Mouse (Mus musculus): ENCODE data around the gene Nudt5. TPM values are rescaled to one million over a fixed set of nuclear protein-coding genes. Genes with fewer than 3 reads are reported as not detected.

Nudt5 gene
- total and polyA plus RNA-seq, 2 experiments from 2014 or later, result 12.2 to 14.8 TPM

- Histone ChIP-seq H3K9ac (no peak overlapping the region), H3K27me3 (ENCODE audit: insufficient read depth, low read length) (no peaks in the 10 kb centered on the region), H3K9me3 (ENCODE audit: low read length) (no peaks in the 10 kb centered on the region), H3K36me3 (ENCODE audit: insufficient read depth) (peaks cover 34% of the 10 kb centered on the region), H3K4me1 (ENCODE audit: insufficient read depth) (no peaks in the 10 kb centered on the region), H3K4me2 (ENCODE audit: low read depth) (no peak overlapping the region), H3K4me3 (ENCODE audit: low read depth, low read length) (no peak overlapping the region), H3K27ac (ENCODE audit: low read depth, low read length) (no peak overlapping the region)
- DNase-seq (no peak), ATAC-seq (no peak)
- TF ChIP-seq CTCF (IDR thresholded peaks at IDR 0.05; ENCODE audit: low read depth), result no peak
- WGBS, result 80% methylated on average over 2 of the region's 2 CpGs
These were observed 22.9 kb downstream of the Nudt5 start for GRCm38 (mm10) chr2:5867681-5868080.

- peaks cover 36% of the 10 kb centered on the region for H3K36me3 ChIP-seq (ENCODE audit: insufficient read depth)
- no peak overlapping the region for H3K4me3 ChIP-seq (ENCODE audit: low read depth, low read length)
- TF ChIP-seq CTCF (IDR thresholded peaks at IDR 0.05; ENCODE audit: low read depth), result no peak
- H3K27ac ChIP-seq (ENCODE audit: low read depth, low read length), result no peak overlapping the region
- no peak overlapping the region for H3K9ac ChIP-seq
- H3K9me3 ChIP-seq (ENCODE audit: low read length), result no peaks in the 10 kb centered on the region
- no peaks in the 10 kb centered on the region for H3K27me3 ChIP-seq (ENCODE audit: insufficient read depth, low read length)
- H3K4me1 ChIP-seq (ENCODE audit: insufficient read depth), result no peaks in the 10 kb centered on the region
- DNase-seq, result no peak
- H3K4me2 ChIP-seq (ENCODE audit: low read depth), result no peak overlapping the region
- WGBS, result 93% methylated on average over 5 of the region's 5 CpGs
- no peak for ATAC-seq
These were observed 24.9 kb downstream of the Nudt5 start for GRCm38 (mm10) chr2:5869746-5870145.

- H3K4me1 ChIP-seq (ENCODE audit: insufficient read depth), result no peaks in the 10 kb centered on the region
- no peaks in the 10 kb centered on the region for H3K9me3 ChIP-seq (ENCODE audit: low read length)
- H3K4me2 ChIP-seq (ENCODE audit: low read depth), result no peak overlapping the region
- no peak for DNase-seq
- H3K27me3 ChIP-seq (ENCODE audit: insufficient read depth, low read length), result no peaks in the 10 kb centered on the region
- no peak for ATAC-seq
- H3K9ac ChIP-seq, result no peak overlapping the region
- peaks cover 52% of the 10 kb centered on the region for H3K36me3 ChIP-seq (ENCODE audit: insufficient read depth)
- TF ChIP-seq CTCF (IDR thresholded peaks at IDR 0.05; ENCODE audit: low read depth), result no peak
- no peak overlapping the region for H3K4me3 ChIP-seq (ENCODE audit: low read depth, low read length)
- WGBS, result 79% methylated on average over 3 of the region's 3 CpGs
- no peak overlapping the region for H3K27ac ChIP-seq (ENCODE audit: low read depth, low read length)
These were observed 32.6 kb downstream of the Nudt5 start for GRCm38 (mm10) chr2:5877446-5877845.

- no peak for TF ChIP-seq CTCF (IDR thresholded peaks at IDR 0.05; ENCODE audit: low read depth)
- Histone ChIP-seq H3K4me2 (ENCODE audit: low read depth) (no peak overlapping the region), H3K9ac (no peak overlapping the region), H3K36me3 (ENCODE audit: insufficient read depth) (peaks cover 39% of the 10 kb centered on the region), H3K4me3 (ENCODE audit: low read depth, low read length) (no peak overlapping the region), H3K27ac (ENCODE audit: low read depth, low read length) (no peak overlapping the region), H3K27me3 (ENCODE audit: insufficient read depth, low read length) (no peaks in the 10 kb centered on the region), H3K4me1 (ENCODE audit: insufficient read depth) (no peaks in the 10 kb centered on the region), H3K9me3 (ENCODE audit: low read length) (no peaks in the 10 kb centered on the region)
- WGBS, result 90% methylated on average over 5 of the region's 5 CpGs
- ATAC-seq, result no peak
- no peak for DNase-seq
These were observed 44.0 kb downstream of the Nudt5 start for GRCm38 (mm10) chr2:5888865-5889264.

GRCm38 (mm10) chr2:5889412-5889811 is 44.6 kb downstream of the Nudt5 start:
- no peak for TF ChIP-seq CTCF (IDR thresholded peaks at IDR 0.05; ENCODE audit: low read depth)
- 53% methylated on average over 2 of the region's 2 CpGs for WGBS
- Histone ChIP-seq H3K27ac (ENCODE audit: low read depth, low read length) (no peak overlapping the region), H3K4me1 (ENCODE audit: insufficient read depth) (no peaks in the 10 kb centered on the region), H3K9ac (no peak overlapping the region), H3K27me3 (ENCODE audit: insufficient read depth, low read length) (no peaks in the 10 kb centered on the region), H3K36me3 (ENCODE audit: insufficient read depth) (peaks cover 36% of the 10 kb centered on the region), H3K4me3 (ENCODE audit: low read depth, low read length) (no peak overlapping the region), H3K9me3 (ENCODE audit: low read length) (no peaks in the 10 kb centered on the region), H3K4me2 (ENCODE audit: low read depth) (no peak overlapping the region)
- DNase-seq (no peak), ATAC-seq (no peak)

GRCm38 (mm10) chr2:5894296-5894695 is 49.5 kb downstream of the Nudt5 start:
- ATAC-seq (0 out of 2 replicates have a peak, but pooled peaks have one; percentile 9), DNase-seq (peak; percentile 30)
- no peaks in the 10 kb centered on the region for H3K27me3 ChIP-seq (ENCODE audit: insufficient read depth, low read length)
- H3K4me2 ChIP-seq (ENCODE audit: low read depth), result peak overlapping the region; percentile 59
- WGBS, result 36% methylated on average over 11 of the region's 11 CpGs
- peak overlapping the region; percentile 89 for H3K9ac ChIP-seq
- H3K4me3 ChIP-seq (ENCODE audit: low read depth, low read length), result peak overlapping the region; percentile 93
- no peak for TF ChIP-seq CTCF (IDR thresholded peaks at IDR 0.05; ENCODE audit: low read depth)
- peaks cover 11% of the 10 kb centered on the region for H3K36me3 ChIP-seq (ENCODE audit: insufficient read depth)
- H3K27ac ChIP-seq (ENCODE audit: low read depth, low read length), result no peak overlapping the region; the same call in 1 of the 2 replicates
- no peaks in the 10 kb centered on the region for H3K4me1 ChIP-seq (ENCODE audit: insufficient read depth)
- no peaks in the 10 kb centered on the region for H3K9me3 ChIP-seq (ENCODE audit: low read length)

GRCm38 (mm10) chr2:5894843-5895570 is 50.2 kb downstream of the Nudt5 start, which contains the start of gene Sec61a2:
TSS of gene Sec61a2 (minus strand) at chr2:5895432.
- ATAC-seq (peak; percentile 98), DNase-seq (peak; percentile 96)
- no peaks in the 10 kb centered on the region for H3K27me3 ChIP-seq (ENCODE audit: insufficient read depth, low read length)
- WGBS, result under 1% methylated on average over 61 of the region's 62 CpGs
- H3K36me3 ChIP-seq (ENCODE audit: insufficient read depth), result peaks cover 11% of the 10 kb centered on the region
- H3K4me3 ChIP-seq (ENCODE audit: low read depth, low read length), result peak within 1 kb of the TSS; percentile 93
- peak within 1 kb of the TSS; percentile 84 for H3K27ac ChIP-seq (ENCODE audit: low read depth, low read length)
- peak within 1 kb of the TSS; percentile 59 for H3K4me2 ChIP-seq (ENCODE audit: low read depth)
- H3K9ac ChIP-seq, result peak within 1 kb of the TSS; percentile 89
- TF ChIP-seq CTCF (IDR thresholded peaks at IDR 0.05; ENCODE audit: low read depth), result 0 out of 2 replicates have a peak, but pooled peaks have one; percentile 22
- no peaks in the 10 kb centered on the region for H3K4me1 ChIP-seq (ENCODE audit: insufficient read depth)
- H3K9me3 ChIP-seq (ENCODE audit: low read length), result no peaks in the 10 kb centered on the region

All from forebrain, postnatal 0 days (tissue).